In genomic region chr10:8943698-8944097, GRCm38 (mm10) we compare ENCODE assay signal across 18 mouse cellular contexts. TPM values are rescaled to one million over a fixed set of nuclear protein-coding genes. Genes with fewer than 3 reads are reported as not detected.
DNase-seq lines count a peak whose midpoint lies in the region; ATAC-seq and TF ChIP-seq lines count a peak whose summit lies in the region.
"Had no signal": no experiment of that assay in that cellular context is flagged by ENCODE, and none has a peak within 500 bp of the region (broad histone marks: within the 10 kb centered on the region; RNA-seq: fewer than 3 reads in every experiment).

No protein-coding gene starts in this region.

- peak overlapping the region; percentile 88 for H3K27ac ChIP-seq in layer of hippocampus, adult 2 months
- H3K27ac ChIP-seq in forebrain, embryonic 12.5 days: no peak overlapping the region
- H3K27ac ChIP-seq: embryonic facial prominence, embryonic 15.5 days; hindbrain, embryonic 15.5 days; liver, embryonic 13.5 days; midbrain, embryonic 10.5 days had no signal

- no peaks in the 10 kb centered on the region for H3K9me3 ChIP-seq in forebrain, embryonic 12.5 days
- H3K9me3 ChIP-seq: embryonic facial prominence, embryonic 15.5 days; hindbrain, embryonic 15.5 days; liver, embryonic 13.5 days; midbrain, embryonic 10.5 days had no signal

- H3K27me3 ChIP-seq in forebrain, embryonic 12.5 days: no peaks in the 10 kb centered on the region
- H3K27me3 ChIP-seq: embryonic facial prominence, embryonic 15.5 days; hindbrain, embryonic 15.5 days; liver, embryonic 13.5 days had no signal

- no peaks in the 10 kb centered on the region for H3K36me3 ChIP-seq in forebrain, embryonic 12.5 days (replicated peaks)
- H3K36me3 ChIP-seq: embryonic facial prominence, embryonic 15.5 days; hindbrain, embryonic 15.5 days; liver, embryonic 13.5 days; midbrain, embryonic 10.5 days had no signal

- H3K4me1 ChIP-seq in forebrain, embryonic 12.5 days: no peaks in the 10 kb centered on the region
- H3K4me1 ChIP-seq: liver, embryonic 13.5 days; midbrain, embryonic 10.5 days had no signal

- ATAC-seq in frontal cortex, adult (ENCODE audit: low TSS enrichment): peak; percentile 57
- no peak for ATAC-seq in forebrain, embryonic 12.5 days (ENCODE audit: low FRiP score)
- ATAC-seq: forebrain, embryonic 14.5 days had no signal

- H3K4me2 ChIP-seq in forebrain, embryonic 12.5 days: no peak overlapping the region
- H3K4me2 ChIP-seq: hindbrain, embryonic 15.5 days; liver, embryonic 13.5 days had no signal

- no peak for DNase-seq in frontal cortex, postnatal 25 days (ENCODE audit: low spot score in 2 of 2)
- peak in 1 of 2 experiments; percentile 58 for DNase-seq in layer of hippocampus, adult 2 months (ENCODE audit: low spot score in 2 of 2)
- DNase-seq in layer of hippocampus, adult 9-10 months (ENCODE audit: low spot score): no peak
- peak; percentile 42 to 61 for DNase-seq in right cerebral cortex, postnatal 10 days (ENCODE audit: low spot score in 2 of 2)
- no peak for DNase-seq in right cerebral cortex, postnatal 4 days
- DNase-seq: cerebellum, postnatal 25 days; gastrocnemius, postnatal 10 days; heart, postnatal 10 days; kidney, adult 8-10 months; liver, embryonic 13.5 days; lung, postnatal 10 days had no signal

- no peak overlapping the region for H3K4me3 ChIP-seq in layer of hippocampus, adult 2 months
- H3K4me3 ChIP-seq in forebrain, embryonic 12.5 days (replicated peaks): no peak overlapping the region
- H3K4me3 ChIP-seq: hindbrain, embryonic 15.5 days; liver, embryonic 13.5 days; midbrain, embryonic 10.5 days had no signal

- TF ChIP-seq CTCF in layer of hippocampus, adult 2 months (conservative IDR thresholded peaks at IDR 0.05): no peak

- no peak overlapping the region for H3K9ac ChIP-seq in forebrain, embryonic 12.5 days
- H3K9ac ChIP-seq: embryonic facial prominence, embryonic 15.5 days; hindbrain, embryonic 15.5 days; liver, embryonic 13.5 days had no signal

- 91% methylated on average over 6 of the region's 6 CpGs for WGBS in forebrain, embryonic 12.5 days

RNA-seq across cellular contexts. Expression of gene Sash1, which starts 57.8 kb away (rescaled TPM):
- 10 to 100 TPM; 75.7 to 86.0 TPM for total RNA-seq in layer of hippocampus, adult 2 months (2021)
- 3.0 and 4.6 TPM in 2 replicates for polyA plus RNA-seq in forebrain, embryonic 12.5 days (2016; fragmentation: Nextera tagmentation; extraction: Ambion mirVana)
- total RNA-seq: MEL had no signal

Comparison
In these comparisons a context has a peak if more than half of its experiments do, and no peak if none do; other contexts are left out.
1. DNase-seq: peak in right cerebral cortex, postnatal 10 days (2 of 2); none in frontal cortex, postnatal 25 days (0 of 2), layer of hippocampus, adult 9-10 months (single experiment) and right cerebral cortex, postnatal 4 days (single experiment).